Mouse (Mus musculus): ENCODE measurements around the gene Otud7b.

DNA sequence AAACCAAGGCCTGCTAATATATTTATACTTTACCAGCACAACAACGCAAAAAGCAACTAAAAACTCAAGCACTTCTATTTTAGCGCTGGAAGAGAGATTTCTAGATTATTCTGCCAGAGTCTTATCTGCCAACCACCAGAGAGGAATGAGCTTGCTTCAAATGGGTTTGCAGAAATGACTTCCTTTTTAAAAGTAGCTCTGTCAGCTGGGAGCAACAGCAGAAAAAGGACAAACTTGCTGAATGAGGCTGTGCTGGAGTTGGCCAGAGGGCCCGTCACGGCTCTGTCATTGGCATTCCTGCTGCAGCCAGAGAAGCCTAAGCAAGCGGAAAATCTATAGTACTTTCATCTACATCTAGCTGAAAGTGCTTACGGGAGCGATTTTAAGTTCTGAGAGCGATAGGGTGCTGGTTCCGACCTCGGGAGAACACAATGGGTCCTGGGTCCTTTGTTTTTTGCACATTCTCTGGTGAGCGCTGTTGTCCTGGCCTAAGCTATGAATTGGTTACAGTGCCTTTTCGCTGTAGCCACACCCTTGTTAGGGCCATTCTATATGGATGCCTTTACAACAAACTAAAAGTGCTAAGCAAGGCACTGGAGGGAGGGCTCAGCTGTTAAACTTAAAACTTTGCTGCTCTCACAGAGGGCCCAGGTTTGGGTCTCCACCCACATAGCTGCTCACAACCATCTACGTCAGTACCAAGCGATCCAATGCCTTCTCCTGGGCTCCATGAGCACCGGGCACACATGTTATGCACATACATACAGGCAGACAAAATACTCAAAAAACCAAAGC is 21.4 kb upstream of the Otud7b start:
- TF ChIP-seq CTCF (conservative IDR thresholded peaks at IDR 0.05; ENCODE audit: insufficient read depth, insufficient read length, low read depth, low read length) (no peak), POLR2A (IDR thresholded peaks at IDR 0.05; ENCODE audit: low read depth, low read length) (no peak)

Data from kidney, adult 2 months (tissue).